Mouse (Mus musculus) lung, adult 18-20 months (tissue): Measurements from ENCODE around the gene Zbtb11.
A peak's percentile ranks its signal among the peaks of the same experiment; 100 is the strongest.

ENCODE experiments used
- DNase-seq, 2 experiments: peaks; one replicate each; pipeline ENCODE4 v3.0.0; 2022; ENCODE audit warnings: mixed read lengths in 2 of 2

Gene Zbtb11

DNA sequence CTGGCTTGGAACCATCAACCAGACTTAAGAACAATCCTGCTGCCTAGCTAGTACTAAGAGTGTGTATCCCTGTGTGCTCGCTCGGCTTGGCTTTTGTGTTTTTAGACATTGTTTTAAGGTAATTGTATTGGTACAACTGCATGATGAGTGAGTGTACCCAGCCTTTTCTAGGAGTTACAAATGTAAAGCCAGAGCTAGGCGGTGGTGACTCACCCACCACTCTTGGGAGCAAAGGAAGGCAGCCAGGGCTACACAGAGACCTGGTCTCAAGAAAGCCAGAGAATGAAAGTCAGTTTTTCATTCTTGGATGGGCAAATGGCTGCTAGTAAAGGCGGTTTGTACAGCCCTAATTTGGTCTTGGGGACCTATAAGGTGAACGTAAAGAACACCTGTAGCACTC, 3.3 kb upstream of the Zbtb11 start:
- DNase-seq = no peak

DNA sequence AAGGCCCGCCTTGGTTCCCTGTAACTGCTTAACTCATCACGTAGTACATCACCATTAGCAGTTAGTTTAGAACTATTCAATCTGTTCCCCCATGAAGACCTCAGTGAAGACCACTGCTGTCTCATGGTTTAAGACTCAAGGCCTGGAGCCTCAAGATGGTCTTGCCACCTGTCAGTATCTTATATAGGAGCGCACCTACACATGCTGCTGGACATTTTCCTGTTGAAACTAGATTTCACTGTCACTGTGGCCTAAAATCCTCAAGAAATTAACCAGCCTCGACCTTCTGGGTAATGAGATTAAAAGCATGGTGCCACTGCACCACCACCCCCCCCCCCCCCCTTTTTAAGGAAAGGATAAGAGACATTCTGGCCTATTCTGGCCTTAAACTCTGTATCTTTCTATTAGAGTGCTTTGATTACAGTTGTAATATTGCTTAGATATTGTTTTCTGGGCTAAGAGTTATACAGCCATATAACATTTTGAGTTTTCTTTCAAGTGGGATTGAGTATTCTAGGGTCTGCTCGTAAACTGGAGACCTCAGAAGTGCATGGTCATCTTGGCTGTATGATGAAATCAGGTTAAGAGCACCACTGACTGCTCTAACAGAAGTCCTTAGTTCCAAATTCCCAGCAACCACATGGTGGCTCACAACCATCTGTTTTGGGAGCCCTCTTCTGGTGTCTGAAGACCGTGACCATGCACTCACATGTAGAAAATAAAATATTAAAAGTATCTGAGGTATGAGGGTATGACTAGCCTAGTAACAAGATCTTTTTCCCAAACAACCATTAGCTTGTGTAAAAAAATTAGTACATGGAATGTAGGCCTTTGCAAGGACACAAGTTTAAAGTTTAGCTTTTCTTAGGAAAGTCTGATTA, 1.7 kb upstream of the Zbtb11 start:
- no peak for DNase-seq

DNA sequence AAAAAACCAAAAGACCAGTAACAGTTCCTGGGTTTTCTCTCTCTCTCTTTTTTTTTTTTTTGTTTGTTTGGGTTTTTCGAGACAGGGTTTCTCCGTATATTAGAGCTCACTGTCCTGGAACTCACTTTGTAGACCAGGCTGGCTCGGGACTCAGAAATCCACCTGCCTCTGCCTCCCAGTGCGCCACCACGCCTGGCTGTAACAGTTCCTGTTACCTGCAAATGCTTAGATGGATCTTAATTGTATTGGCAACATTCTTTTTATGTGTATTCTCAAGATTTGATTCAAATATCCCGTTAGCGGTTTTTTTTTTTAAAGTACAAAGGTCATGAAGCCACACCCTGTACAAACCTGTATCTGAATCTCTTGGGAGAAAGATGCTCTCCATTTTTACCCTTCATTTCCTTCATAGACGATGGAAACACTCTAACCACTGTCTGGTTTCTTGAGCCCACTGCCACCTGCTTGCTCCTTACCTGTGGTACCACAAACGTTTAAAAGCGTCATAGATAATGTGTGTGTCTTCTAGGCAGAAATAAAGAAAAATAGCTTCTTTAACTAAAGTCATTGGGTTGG, 969 bp upstream of the Zbtb11 start:
- DNase-seq = no peak

DNA sequence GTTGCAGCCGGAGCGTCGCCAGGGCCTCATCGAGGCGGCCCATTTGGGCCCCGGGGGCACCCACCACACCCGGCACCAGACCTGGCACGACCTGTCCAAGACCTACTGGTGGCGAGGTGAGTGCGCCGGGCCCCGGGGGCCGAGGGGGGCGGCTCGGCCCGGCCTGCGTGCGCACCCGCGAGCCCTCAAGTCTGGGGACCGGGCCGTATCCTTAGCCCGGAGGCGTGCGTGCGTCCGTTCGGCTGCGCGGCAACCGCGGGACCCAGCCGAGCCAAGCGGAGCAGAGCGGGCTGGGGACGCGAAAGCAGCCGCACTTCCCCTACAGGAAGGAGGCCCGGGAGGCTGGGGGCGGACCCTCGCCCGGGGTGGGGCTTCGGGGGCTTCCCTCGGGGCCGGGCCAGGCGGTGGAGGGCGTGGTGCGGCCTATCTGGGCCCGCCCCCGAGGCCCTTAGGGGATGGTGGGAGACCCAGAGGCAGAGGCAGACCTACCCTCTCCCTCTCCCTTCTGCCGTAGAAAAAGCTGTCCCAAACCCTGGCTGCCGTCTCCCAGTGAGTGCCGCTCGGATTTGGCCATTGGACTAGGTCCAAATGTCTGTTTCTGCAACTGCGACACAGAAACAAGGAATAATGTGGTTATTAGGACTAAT, 696 bp downstream of the Zbtb11 start:
- peak; percentile 91 to 95 for DNase-seq

DNA sequence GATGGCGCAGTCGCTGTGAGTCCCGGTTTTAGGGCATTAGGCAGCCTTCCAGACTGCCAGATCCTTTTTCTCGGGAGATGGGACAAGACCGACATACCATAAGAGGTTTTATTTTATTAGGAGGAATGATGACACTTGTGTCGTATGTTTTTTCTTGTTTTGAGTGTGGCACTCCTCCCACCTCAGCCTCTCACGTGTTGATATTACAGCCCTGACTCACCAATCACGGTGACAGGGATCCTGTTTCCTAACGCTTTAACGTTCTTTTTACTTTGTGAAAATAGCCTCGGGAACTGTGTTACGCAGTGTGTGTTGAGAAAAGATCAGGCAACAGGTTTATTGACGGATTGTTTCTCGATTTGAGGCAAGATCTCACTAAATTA, 1.2 kb downstream of the Zbtb11 start:
- peak; percentile 60 to 74 for DNase-seq

DNA sequence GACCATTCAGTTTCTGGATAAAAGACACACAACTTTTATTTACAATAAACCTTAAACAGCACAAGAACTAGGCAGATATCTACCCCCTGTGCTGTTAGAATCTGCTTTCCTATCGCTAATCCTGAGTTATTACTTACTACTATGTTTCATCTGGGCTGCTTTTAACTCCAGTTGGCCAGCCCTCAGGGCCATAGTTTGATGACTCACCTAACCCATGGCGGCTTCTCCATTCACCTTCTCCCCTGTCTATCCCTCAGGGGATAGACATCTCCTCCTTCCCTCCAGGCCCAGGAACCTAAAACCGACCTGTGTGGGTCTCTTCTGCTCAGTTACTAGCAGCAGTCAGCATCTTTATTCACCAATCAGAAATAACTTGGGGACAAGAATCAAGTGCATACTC, 12.3 kb downstream of the Zbtb11 start:
- DNase-seq = no peak

DNA sequence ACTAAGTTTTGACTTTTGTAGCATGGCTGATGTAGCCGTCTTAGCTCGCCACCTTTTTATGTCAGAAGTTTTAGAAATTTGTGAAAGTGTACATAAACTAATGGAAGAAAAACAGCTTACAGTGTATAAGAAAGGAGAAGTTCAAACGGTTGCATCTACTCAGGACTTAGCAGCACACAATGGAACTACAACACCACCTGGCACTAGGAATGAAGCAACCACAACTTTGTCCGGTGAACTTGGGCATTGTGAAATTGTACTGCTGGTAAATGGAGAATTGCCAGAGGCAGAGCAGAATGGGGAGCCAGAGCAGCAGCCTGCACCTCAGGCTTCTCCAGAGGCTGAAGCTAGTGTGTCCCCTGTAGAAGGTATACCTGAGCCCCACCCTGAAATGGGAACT, 16.6 kb downstream of the Zbtb11 start:
- peak in 1 of 2 experiments; percentile 33 for DNase-seq

DNA sequence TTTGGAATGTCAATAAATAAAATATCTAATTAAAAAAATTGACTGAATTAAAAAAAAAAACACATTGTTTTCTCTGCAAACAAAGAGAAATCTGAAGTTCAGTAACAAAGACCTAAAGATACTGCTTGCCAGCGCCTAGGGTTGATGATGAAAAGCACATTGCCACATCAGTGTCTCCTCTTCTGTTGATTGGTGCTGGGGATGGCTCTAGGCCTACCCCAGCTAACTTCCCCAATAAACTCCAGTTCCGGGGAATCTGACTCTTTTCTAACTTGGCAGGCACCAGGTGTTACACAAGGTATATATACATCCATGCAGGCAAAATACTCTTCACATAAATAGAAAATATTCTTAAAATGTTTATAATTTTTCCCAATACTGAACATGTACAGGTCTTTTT, 20.6 kb downstream of the Zbtb11 start:
- no peak for DNase-seq

DNA sequence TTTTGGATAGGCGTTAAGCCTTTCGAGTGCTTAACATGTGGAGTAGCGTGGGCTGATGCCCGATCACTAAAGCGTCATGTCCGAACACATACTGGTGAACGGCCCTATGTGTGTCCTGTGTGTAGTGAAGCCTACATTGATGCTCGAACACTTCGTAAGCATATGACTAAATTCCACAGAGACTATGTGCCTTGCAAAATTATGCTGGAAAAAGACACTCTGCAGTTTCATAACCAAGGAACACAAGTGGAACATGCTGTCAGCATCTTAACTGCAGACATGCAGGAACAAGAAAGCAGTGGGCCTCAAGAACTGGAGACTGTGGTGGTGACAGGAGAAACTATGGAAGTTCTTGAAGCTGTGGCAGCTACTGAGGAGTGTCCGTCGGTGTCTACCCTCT, 33.1 kb downstream of the Zbtb11 start:
- no peak for DNase-seq

DNA sequence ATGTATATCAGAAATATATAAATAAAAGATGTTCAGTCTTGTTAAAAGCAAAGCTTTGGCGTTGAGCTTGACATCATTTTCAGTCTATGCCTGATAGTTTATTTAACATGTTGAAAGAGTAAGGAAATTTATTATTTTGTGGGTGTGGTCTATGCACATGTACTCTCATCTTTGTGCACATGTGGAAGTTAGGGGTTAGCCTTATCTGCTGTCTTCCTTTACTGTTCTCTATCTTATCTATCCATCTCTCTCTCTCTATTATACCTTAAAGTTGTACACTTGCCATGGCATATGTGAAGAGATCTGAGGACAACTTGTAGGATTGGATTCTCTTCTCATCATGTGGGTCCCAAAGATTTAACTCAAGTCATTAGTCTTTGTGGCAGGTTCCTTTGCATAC, 35.2 kb downstream of the Zbtb11 start:
- DNase-seq = no peak

DNA sequence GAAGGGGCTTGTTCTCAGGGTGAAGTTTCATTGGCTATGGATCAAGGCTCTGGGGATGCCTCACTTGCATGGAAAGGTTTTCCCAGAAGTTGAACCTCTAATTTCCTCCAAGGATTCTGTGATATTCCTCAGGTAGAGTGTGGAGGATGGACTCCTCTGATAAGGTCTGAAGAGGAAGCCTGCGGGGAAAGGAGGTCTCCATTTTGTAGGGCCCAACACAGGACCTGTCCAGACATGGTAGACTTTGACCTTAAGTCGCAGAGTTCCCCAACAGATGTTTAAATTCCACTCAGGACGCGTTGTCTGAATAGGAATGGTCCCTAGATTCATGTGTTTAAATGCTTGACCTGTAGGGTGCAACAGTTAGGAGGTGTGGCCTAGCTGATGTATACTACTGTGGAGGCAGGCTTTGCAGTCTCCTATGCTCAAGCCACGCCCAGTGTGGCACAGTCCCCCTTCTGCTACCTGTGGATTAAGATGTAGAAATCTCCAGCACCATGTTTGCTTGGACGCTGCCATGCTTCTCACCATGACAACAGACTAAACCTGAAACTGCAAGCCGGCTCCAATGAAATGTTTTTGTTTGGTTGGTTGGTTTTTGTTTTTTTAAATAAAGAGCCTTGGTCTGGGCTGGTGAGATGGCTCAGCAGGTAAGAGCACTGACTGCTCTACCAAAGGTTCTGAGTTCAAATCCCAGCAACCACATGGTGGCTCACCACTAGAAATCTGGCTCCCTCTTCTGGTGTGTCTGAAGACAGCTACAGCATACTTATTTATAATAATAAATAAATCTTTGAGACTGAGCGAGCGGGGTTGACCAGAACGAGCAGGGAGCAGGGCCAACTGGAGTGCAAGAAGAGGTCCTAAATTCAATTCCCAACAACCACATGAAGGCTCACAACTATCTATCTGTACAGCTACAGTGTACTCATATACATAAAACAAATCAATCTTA, 39.4 kb downstream of the Zbtb11 start:
- no peak for DNase-seq

DNA sequence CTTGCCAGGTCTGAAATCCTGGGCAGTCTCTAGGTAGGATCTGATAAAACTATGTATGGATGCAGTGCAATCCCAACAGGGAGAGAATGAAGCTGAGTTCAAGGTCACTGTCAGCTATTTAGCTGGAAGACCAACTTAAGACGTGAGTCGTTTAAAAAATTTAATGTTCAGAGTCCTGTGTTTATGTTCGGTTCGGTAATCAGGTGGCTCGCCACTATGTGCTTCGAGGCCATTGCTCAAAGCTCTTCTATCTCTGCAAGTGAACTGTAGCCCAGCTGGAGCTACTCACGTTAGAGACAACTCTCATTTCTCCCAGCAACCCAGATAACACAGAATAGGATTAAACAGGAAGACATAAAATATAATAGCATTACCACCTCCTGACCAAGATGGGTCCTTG, 40.4 kb downstream of the Zbtb11 start:
- no peak for DNase-seq

DNA sequence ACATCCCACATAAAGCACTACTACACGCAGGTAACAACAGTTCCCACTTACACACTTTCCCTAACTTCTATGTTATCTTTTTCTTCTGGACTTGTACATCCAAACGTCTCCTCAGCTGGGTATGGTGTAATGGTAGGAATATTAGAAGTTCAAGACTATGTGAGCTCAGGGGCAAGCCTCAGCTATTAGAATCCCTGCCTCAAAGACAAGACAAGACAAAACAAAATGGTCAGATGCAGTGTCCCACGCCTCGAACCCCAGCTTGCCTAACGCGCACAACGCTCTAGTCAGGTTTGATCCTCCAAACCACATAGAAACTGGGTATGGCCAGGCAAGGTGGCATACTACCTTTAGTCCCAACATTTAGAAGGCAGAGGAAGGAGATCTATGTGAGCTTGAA, 46.0 kb downstream of the Zbtb11 start:
- DNase-seq = no peak

DNA sequence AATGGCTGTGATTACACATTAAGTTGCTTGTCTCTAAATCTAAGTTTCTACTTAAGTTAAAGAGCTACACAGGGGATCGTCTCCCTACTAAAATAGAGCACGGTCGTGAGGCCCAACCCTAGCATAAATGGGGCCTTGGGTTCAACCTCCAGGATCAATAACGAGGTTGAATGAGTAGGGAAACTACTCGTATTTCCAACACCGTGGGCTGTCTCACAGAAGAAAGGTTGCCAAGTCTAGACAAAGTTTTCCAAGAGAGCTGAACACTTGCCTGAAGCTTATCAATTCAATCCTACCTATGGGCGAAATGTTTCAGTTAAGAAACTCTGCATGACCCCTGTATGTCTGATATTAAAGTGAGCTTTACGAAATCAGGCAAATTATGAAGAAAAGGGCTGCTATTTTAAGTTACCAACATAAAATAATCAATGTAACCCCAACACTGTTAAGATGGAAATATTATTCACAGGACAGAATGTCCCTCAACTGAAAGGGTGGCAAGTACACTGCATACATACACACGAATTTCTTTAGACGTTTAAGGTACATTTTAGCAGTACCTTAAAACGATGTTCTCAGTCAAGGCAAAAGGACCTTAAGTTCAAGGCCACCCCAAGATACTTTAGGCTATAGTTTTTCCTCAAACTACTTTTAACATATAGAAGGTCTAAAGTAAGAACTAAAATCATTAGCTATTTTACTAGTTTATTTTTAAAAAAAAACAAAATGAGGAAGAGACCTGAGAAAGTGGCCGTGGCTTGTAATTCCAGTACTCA, 54.4 kb downstream of the Zbtb11 start:
- peak in 1 of 2 experiments; percentile 8 for DNase-seq

DNA sequence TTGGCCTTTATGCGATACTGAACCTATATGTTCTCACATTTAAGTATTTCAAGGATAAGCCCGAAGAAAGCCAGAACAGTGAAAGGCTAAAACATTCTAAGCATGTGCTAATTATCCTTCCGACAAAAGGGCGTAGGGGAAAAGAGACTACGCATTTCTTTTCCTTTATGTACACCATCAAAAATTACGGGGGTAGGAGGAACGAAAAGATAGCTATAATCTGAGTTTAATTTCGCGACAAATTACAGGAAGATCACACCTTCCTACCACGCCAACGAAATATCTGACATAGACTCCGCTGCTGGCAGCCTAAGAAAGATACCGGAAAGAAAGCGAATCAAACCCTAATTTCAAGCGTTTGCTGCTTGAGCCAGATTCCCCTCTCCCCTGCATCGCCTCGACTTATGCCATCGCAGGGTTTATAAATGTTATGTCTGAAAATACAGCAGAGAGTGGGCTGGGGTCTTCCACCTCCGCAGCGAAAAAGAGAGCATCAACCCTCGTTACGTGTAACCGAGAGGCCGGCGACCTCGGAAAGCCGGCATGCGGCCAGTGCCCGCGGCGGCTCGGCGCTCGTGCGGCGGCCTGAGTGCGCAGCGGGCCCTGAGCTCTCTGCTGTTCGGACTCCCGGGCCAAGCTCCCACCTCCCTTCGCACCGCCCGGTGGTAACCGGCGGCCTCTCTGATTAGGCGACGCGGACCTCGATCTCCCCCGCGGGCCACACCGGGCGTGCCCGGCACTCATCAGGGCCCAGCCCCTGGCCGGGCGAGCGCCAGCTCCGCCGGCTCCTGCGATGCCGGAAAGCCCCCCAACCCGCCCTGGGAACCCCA, 55.3 kb downstream of the Zbtb11 start:
- DNase-seq = peak in 1 of 2 experiments; percentile 70

DNA sequence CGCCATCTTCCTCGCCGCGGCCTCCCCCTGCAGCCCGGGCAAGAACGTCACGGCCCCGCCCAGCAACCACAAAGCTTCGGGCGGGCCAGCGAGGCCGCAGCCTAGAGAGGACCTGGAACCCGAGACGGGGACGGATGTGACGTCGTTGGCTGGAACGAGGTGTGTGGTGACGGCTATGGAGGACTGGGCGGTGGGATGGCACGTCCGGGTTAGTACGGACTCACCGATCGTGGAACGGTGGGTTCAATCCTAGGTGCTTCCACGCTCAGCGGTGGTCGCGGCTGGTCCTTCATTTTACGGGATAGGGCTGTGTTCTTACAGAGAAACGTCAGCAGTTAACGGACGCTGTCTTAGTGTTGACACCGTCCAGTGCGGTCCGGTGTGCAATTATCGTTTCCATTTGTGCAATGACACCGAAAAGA, 56.0 kb downstream of the Zbtb11 start, which contains the start of gene Pcnp:
Pcnp (minus strand) TSS at position 79 of the 422 bp plus-strand sequence.
- DNase-seq = peak; percentile 97 to 98

DNA sequence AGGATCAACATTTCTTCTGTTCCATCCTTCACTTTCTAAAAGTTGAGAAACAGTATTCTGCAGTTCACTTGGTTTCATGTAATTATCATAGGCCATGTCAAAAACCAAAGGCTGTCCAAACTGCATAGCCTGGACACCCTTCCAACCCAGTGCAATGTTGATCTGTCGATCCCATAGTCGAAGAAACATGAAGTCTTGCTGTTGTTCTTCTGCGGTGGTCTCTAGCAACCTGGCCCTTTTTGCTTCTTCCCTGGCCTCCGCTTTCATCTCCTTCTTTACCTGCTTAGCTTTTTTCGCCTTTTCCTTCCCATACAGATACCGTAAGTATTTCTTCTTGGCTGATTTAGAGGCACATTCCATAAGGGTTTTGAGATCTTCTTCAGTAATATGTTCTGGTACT, 60.9 kb downstream of the Zbtb11 start:
- no peak for DNase-seq

DNA sequence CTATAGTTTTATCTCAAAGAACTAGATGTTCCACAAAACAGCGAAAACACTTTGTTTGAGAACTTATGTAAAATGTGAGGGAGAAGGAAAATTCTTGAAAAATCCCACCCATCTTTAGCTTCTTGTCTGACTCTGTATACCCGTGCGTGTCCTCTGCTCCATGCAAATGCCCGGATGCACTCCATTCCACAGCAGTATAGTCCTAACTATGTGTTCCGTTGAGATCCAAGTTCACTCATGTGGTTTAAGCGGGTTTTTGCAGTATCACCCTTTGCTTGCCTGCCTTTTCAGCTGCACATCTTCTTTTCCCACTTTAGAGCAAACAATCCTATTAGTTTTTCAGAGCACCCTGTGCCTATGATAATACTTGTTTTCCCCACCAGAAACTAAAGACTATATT, 62.8 kb downstream of the Zbtb11 start:
- no peak for DNase-seq

DNA sequence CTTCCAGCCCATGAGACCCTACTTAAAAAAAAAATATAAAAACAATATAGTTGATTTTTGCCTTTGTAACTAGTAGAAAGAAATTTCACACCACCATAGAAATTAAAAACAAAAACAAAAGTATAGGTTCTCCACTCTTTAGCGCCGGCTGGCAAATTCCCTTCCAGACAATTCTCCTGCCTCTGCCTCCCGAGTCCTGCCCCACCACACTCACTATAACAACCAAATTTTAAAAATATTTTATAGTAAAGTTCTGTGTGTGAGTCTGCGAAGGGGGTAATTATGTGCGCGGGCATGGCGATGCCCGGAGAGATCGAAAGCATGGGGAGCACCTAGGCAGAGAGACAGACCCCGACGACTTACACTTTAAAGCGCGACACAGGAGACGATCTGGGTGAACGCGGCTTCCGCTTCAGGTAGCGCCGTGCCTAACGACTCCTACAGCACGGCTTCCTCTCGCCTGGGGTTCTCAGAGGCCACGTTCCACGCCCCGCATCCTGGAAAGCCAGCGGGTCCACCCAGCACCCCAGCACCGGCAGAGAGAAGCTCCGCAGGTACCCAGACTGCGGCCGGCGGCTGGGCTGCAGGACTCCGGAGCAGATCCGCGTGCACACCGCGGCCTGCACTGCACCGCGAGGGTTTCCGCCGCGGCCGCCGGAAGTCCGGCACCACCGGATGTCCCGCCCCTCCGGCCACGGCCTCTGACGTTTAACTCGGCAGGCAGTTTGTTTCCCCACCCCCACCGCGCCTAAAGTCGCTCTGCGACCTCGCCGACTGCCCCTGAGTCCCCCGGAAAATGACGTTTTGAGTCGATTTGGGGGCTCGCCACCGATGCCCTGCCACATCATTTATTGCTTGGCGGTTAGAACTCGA, 63.7 kb downstream of the Zbtb11 start, which contains the start of gene Trmt10c:
Trmt10c (minus strand) TSS at position 682 of the 873 bp plus-strand sequence.
- peak; percentile 91 to 93 for DNase-seq

DNA sequence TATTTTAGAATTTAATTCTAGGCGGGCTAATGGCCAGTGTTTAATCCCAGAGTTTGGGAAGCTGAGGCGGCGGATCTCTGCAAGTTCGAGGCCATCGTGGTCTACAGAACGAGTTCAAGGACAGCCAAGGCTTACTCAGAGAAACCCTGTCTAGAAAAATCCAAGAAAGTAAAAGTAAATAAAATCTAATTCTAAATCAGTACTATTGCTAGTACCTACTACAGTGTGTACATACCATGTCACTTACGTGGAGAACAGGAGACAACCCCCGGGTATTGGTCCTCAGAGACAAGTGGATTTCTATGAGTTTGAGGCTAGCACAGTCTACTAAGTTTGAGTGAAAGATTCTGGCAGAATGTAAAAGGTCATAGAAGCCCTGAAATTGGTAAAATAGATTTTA, 64.4 kb downstream of the Zbtb11 start:
- DNase-seq = no peak
